Mouse (Mus musculus) kidney, adult 2 months (tissue): Measurements from ENCODE around the gene Brpf3.
A peak's percentile ranks its signal among the peaks of the same experiment; 100 is the strongest.

Experiments used
- CTCF ChIP-seq: fragments of 200-500 bp; conservative IDR thresholded peaks from 2 replicates; pipeline ENCODE4 v1.5.1; 2011; ENCODE audit warnings: low read depth, mild to moderate bottlenecking, control low read depth, low read length, moderate library complexity, mixed read lengths; ENCODE audit not compliant: insufficient read depth, insufficient read length
- POLR2A ChIP-seq: fragments of 200-500 bp; IDR thresholded peaks from one replicate; pipeline ENCODE4 v1.6.1; 2011; ENCODE audit warnings: low read depth, low read length, control low read depth

DNA sequence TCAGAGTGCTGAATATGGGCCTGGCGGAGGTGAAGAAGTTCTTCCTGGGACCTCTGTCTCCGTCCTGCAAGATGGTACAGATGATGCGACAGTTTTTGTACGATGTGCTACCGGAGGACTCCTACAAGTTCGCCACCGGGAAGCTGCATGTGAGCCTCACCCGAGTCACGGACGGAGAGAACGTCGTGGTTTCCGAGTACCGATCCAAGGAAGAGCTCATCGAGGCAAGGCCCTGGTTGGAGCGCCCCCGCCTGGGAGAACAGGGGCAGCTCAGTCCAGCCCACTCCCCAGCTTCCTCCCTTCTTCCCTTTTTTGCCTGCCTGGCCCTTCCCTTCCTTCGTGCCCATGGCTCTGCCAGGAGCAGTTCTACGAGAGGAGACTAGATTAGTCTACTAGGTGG, 75.9 kb downstream of the Brpf3 start:
- TF ChIP-seq CTCF (peak; percentile 31; the same call in 1 of the 2 replicates), POLR2A (no peak)
